Mouse (Mus musculus) MEL (cell line): ENCODE data around the gene Ikzf1. TPM values are rescaled to one million over a fixed set of nuclear protein-coding genes. Genes with fewer than 3 reads are reported as not detected.

Experiments used
- DNase-seq: peaks from one replicate; pipeline ENCODE4 v3.0.0; 2011; ENCODE audit warnings: low read depth, low spot score
- H3K27ac ChIP-seq: 2 replicates; pipeline ENCODE4 v1.5.1; 2012; ENCODE audit warnings: low read depth, mild to moderate bottlenecking, control low read depth, low read length, moderate library complexity; ENCODE audit not compliant: control insufficient read depth
- H3K27me3 ChIP-seq, 2 experiments: fragments of 150-350 bp in 1 of 2; sonication (generic) in 1 of 2; 2 replicates each; pipeline ENCODE4 v1.6.1; 2012; ENCODE audit warnings: low read length in 2 of 2, mild to moderate bottlenecking in 2 of 2, improper control_type of control experiment in 1 of 2, moderate library complexity in 1 of 2; ENCODE audit not compliant: insufficient read depth in 2 of 2, control insufficient read depth in 1 of 2
- H3K36me3 ChIP-seq, 2 experiments: 2 replicates each; pipeline ENCODE4 v1.6.1; 2012 to 2014; ENCODE audit warnings: low read length in 2 of 2, improper control_type of control experiment in 1 of 2, inconsistent platforms in 1 of 2, mild to moderate bottlenecking in 1 of 2; ENCODE audit not compliant: insufficient read depth in 2 of 2, control insufficient read depth in 1 of 2
- H3K4me1 ChIP-seq, 2 experiments: fragments of 150-350 bp in 1 of 2; sonication (generic) in 1 of 2; 2 replicates each; pipeline ENCODE4 v1.6.1; 2012; ENCODE audit warnings: low read length in 2 of 2, improper control_type of control experiment in 1 of 2, mild to moderate bottlenecking in 1 of 2; ENCODE audit not compliant: insufficient read depth in 2 of 2, control insufficient read depth in 1 of 2
- H3K4me3 ChIP-seq, 2 experiments: fragments of 150-350 bp in 1 of 2; sonication (generic) in 1 of 2; 2 replicates each; pipeline ENCODE4 v1.5.1; 2012; ENCODE audit warnings: low read depth in 2 of 2, low read length in 2 of 2, mild to moderate bottlenecking in 2 of 2, moderate library complexity in 2 of 2, control low read depth in 1 of 2, improper control_type of control experiment in 1 of 2; ENCODE audit not compliant: control insufficient read depth in 1 of 2, insufficient read depth in 1 of 2
- H3K79me2 ChIP-seq: 2 replicates; pipeline ENCODE4 v1.6.1; 2012; ENCODE audit warnings: mild to moderate bottlenecking, low read length, moderate library complexity; ENCODE audit not compliant: control insufficient read depth, poor library complexity, insufficient read depth
- H3K9ac ChIP-seq: 2 replicates; pipeline ENCODE4 v1.6.1; 2012; ENCODE audit warnings: low read depth, mild to moderate bottlenecking, control low read depth, low read length, moderate library complexity; ENCODE audit not compliant: control insufficient read depth, poor library complexity, severe bottlenecking
- H3K9me3 ChIP-seq: fragments of 150-350 bp; sonication (generic); replicated peaks from 2 replicates; pipeline ENCODE4 v1.6.1; 2012; ENCODE audit warnings: mild to moderate bottlenecking, low read length, improper control_type of control experiment, moderate library complexity; ENCODE audit not compliant: insufficient read depth
- CHD1 ChIP-seq: IDR thresholded peaks from 2 replicates; pipeline ENCODE4 v1.6.1; 2012; ENCODE audit warnings: low read depth, mild to moderate bottlenecking, inconsistent platforms, low read length, improper control_type of control experiment
- CTCF ChIP-seq, 3 experiments: IDR thresholded peaks in 2 of 3; conservative IDR thresholded peaks in 1 of 3; 2 replicates each; pipeline ENCODE4 v1.5.1; 2011 to 2012; ENCODE audit warnings: low read length in 3 of 3, low read depth in 2 of 3, mild to moderate bottlenecking in 2 of 3, improper control_type of control experiment in 1 of 3, inconsistent platforms in 1 of 3, mixed read lengths in 1 of 3, moderate library complexity in 1 of 3; ENCODE audit not compliant: control insufficient read depth in 1 of 3, insufficient read depth in 1 of 3, poor library complexity in 1 of 3, severe bottlenecking in 1 of 3
- ELF1 ChIP-seq: IDR thresholded peaks from 2 replicates; pipeline ENCODE4 v1.6.1; 2014; ENCODE audit warnings: low read depth, mild to moderate bottlenecking, inconsistent platforms, low read length, improper control_type of control experiment, moderate library complexity
- EP300 ChIP-seq, 2 experiments: IDR thresholded peaks; 2 replicates each; pipeline ENCODE4 v1.6.1; 2011; ENCODE audit warnings: improper control_type of control experiment in 2 of 2, low read length in 2 of 2, low read depth in 1 of 2, mild to moderate bottlenecking in 1 of 2
- ETS1 ChIP-seq: IDR thresholded peaks from 2 replicates; pipeline ENCODE4 v1.6.1; 2012; ENCODE audit warnings: low read depth, mild to moderate bottlenecking, inconsistent platforms, low read length, improper control_type of control experiment, moderate library complexity
- GATA1 ChIP-seq: IDR thresholded peaks from 2 replicates; pipeline ENCODE4 v1.6.1; 2011; ENCODE audit warnings: low read depth, low read length, improper control_type of control experiment
- JUND ChIP-seq: IDR thresholded peaks from 2 replicates; pipeline ENCODE4 v1.6.1; 2011; ENCODE audit warnings: low read depth, mild to moderate bottlenecking, improper control_type of control experiment, low read length
- KAT2A ChIP-seq: conservative IDR thresholded peaks from 2 replicates; pipeline ENCODE4 v1.6.1; 2012; ENCODE audit warnings: low read depth, low read length, improper control_type of control experiment, inconsistent platforms
- MAFK ChIP-seq: IDR thresholded peaks from 2 replicates; pipeline ENCODE4 v1.6.1; 2011; ENCODE audit warnings: low read depth, mild to moderate bottlenecking, low read length, improper control_type of control experiment, borderline replicate concordance
- MYC ChIP-seq: IDR thresholded peaks from 2 replicates; pipeline ENCODE4 v1.6.1; 2011; ENCODE audit warnings: low read depth, mild to moderate bottlenecking, low read length, improper control_type of control experiment, moderate library complexity
- NRF1 ChIP-seq: IDR thresholded peaks from 2 replicates; pipeline ENCODE4 v1.6.1; 2014; ENCODE audit warnings: low read depth, mild to moderate bottlenecking, inconsistent platforms, low read length, improper control_type of control experiment, moderate library complexity; ENCODE audit not compliant: poor library complexity, insufficient read depth, severe bottlenecking
- POLR2A ChIP-seq, 2 experiments: IDR thresholded peaks; 2 replicates each; pipeline ENCODE4 v1.6.1; 2011 to 2012; ENCODE audit warnings: low read length in 2 of 2, mild to moderate bottlenecking in 2 of 2, control low read depth in 1 of 2, improper control_type of control experiment in 1 of 2, low read depth in 1 of 2, moderate library complexity in 1 of 2; ENCODE audit not compliant: control insufficient read depth in 1 of 2, insufficient read depth in 1 of 2, poor library complexity in 1 of 2
- RAD21 ChIP-seq: IDR thresholded peaks from 2 replicates; pipeline ENCODE4 v1.6.1; 2011; ENCODE audit warnings: mild to moderate bottlenecking, low read depth, low read length, improper control_type of control experiment
- RCOR1 ChIP-seq: IDR thresholded peaks from 2 replicates; pipeline ENCODE4 v1.6.1; 2012; ENCODE audit warnings: low read depth, mild to moderate bottlenecking, inconsistent platforms, low read length, improper control_type of control experiment
- SIN3A ChIP-seq: IDR thresholded peaks from 2 replicates; pipeline ENCODE4 v1.6.1; 2012; ENCODE audit warnings: low read length, improper control_type of control experiment, inconsistent platforms
- SMC3 ChIP-seq: IDR thresholded peaks from 2 replicates; pipeline ENCODE4 v1.6.1; 2011; ENCODE audit warnings: low read depth, low read length, improper control_type of control experiment
- TAL1 ChIP-seq: IDR thresholded peaks from 2 replicates; pipeline ENCODE4 v1.6.1; 2012; ENCODE audit warnings: mild to moderate bottlenecking, inconsistent platforms, low read length, moderate library complexity, mixed read lengths
- TBP ChIP-seq: IDR thresholded peaks from 2 replicates; pipeline ENCODE4 v1.8.0; 2011; ENCODE audit warnings: low read depth, low read length, improper control_type of control experiment
- TCF12 ChIP-seq: IDR thresholded peaks from 2 replicates; pipeline ENCODE4 v1.6.1; 2014; ENCODE audit warnings: low read depth, mild to moderate bottlenecking, inconsistent platforms, low read length, improper control_type of control experiment, moderate library complexity
- UBTF ChIP-seq: IDR thresholded peaks from 2 replicates; pipeline ENCODE4 v1.6.1; 2012; ENCODE audit warnings: low read depth, mild to moderate bottlenecking, inconsistent platforms, low read length, improper control_type of control experiment, moderate library complexity, borderline replicate concordance; ENCODE audit not compliant: insufficient read depth
- ZC3H11A ChIP-seq: IDR thresholded peaks from 2 replicates; pipeline ENCODE4 v1.6.1; 2012; ENCODE audit warnings: low read depth, mild to moderate bottlenecking, inconsistent platforms, low read length, improper control_type of control experiment
- ZKSCAN1 ChIP-seq: IDR thresholded peaks from 2 replicates; pipeline ENCODE4 v1.6.1; 2012; ENCODE audit warnings: low read depth, mild to moderate bottlenecking, inconsistent platforms, low read length, improper control_type of control experiment, moderate library complexity
- ZMIZ1 ChIP-seq: IDR thresholded peaks from 2 replicates; pipeline ENCODE4 v1.6.1; 2012; ENCODE audit warnings: low read depth, mild to moderate bottlenecking, inconsistent platforms, low read length, improper control_type of control experiment, moderate library complexity
- ZNF384 ChIP-seq: IDR thresholded peaks from 2 replicates; pipeline ENCODE4 v1.6.1; 2012; ENCODE audit warnings: low read depth, mild to moderate bottlenecking, inconsistent platforms, low read length, improper control_type of control experiment
- polyA plus RNA-seq, 2 experiments: library from polyadenylated mRNA; stranded (reverse) in 1 of 2; unstranded in 1 of 2; fragments of >175 nt in 1 of 2; fragments of >200 nt in 1 of 2; gene quantifications; 2 replicates each; pipeline versions ENCODE4 v1.2.1 to v1.2.4; 2012; ENCODE audit warnings: low replicate concordance in 2 of 2, low read depth in 1 of 2; ENCODE audit not compliant: insufficient read length in 2 of 2, insufficient read depth in 1 of 2, missing spikeins in 1 of 2
- total RNA-seq: library from RNA; depleted of rRNA; stranded (reverse); fragments of 300-350 nt; gene quantifications from 2 replicates; pipeline ENCODE4 v1.2.3, GENCODE M21; 2012

Ikzf1 gene
- total and polyA plus RNA-seq, 3 experiments: 28.0 to 128 (median 90.6) TPM

DNA sequence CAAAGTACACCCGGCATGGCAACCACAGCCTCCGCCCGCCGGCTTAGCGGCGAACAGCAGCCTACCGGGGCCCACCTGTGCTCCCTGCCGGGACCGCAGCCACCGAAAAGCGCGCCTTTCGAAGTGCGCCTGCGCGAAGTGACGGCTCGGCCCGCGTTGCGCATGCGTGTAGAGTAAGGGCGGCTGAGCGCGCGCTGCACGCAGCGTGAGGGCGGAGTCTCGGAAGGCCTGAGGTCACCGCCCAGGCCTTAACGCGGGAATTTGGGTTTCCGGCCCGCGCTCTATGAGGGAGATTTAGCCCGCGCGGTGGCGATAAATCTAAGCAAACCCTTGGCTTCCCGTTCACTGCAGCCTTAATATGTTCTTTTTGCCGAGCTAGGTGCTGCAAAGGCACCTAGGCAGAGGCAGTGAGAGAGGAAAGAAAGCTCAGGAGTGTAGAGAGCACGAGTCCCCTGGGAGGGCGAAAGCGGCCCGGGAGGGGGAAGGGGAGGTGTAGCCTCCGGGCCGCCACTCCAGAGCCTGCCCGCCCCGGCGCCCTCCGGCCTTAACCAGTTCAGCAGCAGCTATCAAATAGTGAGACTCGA, 124.1 kb downstream of the Ikzf1 start, which contains the start of gene Fignl1 (continued):
- 0 out of 2 replicates have a peak, but pooled peaks have one; percentile 57 for TF ChIP-seq ZMIZ1
- no peak; the same call in 1 of the 2 replicates for TF ChIP-seq ETS1
- no peak for TF ChIP-seq ELF1

DNA sequence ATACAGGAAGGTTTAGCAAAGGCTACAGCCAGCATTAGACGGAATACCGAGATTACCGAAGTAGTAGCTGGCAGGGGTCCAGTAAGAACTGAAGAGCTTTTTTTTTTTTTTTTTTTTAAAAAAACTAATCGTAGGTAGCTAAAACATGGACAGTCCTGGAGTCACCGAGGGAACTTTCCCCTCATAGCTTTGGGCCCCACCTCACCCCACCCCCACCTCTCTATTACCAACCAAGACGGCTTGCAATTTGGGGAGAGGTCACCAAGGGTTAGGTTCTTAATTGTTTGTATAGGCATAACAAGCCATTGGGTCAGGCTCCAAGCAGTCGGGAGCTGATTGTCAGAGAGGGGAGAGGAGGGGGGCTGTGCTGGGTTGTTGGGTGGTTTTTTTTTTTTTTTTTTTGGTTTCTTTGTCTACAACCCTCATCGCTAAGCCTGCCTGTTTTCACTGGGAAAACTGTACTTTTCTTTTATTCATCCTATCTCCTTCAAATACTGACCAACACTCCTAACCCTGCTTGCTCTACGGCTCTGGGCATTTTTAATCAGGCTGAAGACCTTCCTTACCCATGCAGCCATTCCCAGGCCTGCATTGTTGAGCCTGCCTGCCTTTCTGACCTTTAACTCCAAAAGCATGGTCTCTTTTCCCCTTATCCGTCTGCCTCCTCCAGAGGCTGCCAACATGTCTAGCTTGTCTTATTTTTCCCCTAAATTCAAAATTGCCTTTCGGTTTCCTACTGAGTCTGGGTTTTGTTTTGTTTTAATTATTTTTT, 124.8 kb downstream of the Ikzf1 start:
- TF ChIP-seq ETS1 (0 out of 2 replicates have a peak, but pooled peaks have one; percentile 35), ZKSCAN1 (peak; percentile 53; the same call in 1 of the 2 replicates), KAT2A (no peak), CHD1 (peak; percentile 79; the same call in 1 of the 2 replicates), RCOR1 (peak; percentile 79), ZC3H11A (no peak), MYC (0 out of 2 replicates have a peak, but pooled peaks have one; percentile 5), ZNF384 (peak; percentile 95), TAL1 (no peak), SIN3A (peak; percentile 45; the same call in 1 of the 2 replicates)
- H3K4me1 ChIP-seq: peaks cover 5% of the 10 kb centered on the region in 2 experiments
- H3K9me3 ChIP-seq: no peaks in the 10 kb centered on the region
- peaks cover 3 to 23% of the 10 kb centered on the region in 2 experiments for H3K36me3 ChIP-seq
- DNase-seq: no peak
- H3K27ac ChIP-seq: peak overlapping the region; percentile 97
- peaks cover 16% of the 10 kb centered on the region for H3K79me2 ChIP-seq
- peak overlapping the region; percentile 91 for H3K9ac ChIP-seq
- peak overlapping the region; percentile 13 to 76 for H3K4me3 ChIP-seq
- H3K27me3 ChIP-seq: no peaks in the 10 kb centered on the region

DNA sequence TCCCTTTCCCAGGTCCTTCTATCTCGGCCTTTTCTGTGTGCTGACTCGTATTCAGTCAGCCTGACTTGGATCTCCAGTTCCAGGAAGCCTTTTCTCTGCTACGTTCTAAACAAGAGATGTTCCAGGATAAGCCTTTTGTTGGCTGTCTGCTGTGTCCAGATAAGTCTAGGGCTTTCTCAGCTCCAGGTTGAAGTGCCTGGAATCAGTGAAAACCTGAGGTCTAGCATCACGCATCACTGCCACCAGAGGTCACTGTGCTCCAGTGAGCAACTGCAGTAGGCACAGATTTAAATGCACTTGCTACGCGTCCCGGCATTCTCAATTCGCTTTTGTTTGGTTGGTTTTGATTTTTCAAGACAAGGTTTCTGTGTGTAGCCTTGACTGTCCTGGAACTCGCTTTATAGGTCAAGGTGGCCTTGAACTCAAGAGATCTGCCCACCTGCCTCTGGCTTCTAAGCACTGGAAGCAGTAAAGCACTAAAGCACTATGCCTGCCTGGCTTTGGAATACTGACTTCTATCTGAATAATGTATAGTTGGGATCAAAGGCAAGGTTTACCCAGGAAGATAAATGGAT, 127.2 kb downstream of the Ikzf1 start:
- DNase-seq: peak; percentile 93
- TF ChIP-seq EP300 (IDR thresholded peaks at IDR 0.05; ENCODE audit: low read depth in 1 of 2, low read length in 2 of 2) (peak; percentile 76 to 78; a peak in 3 of 4 replicates), CTCF (IDR thresholded peaks at IDR 0.05 in 2 of 3, conservative IDR thresholded peaks at IDR 0.05 in 1 of 3; ENCODE audit: control insufficient read depth in 1 of 3, insufficient read depth in 1 of 3, low read depth in 2 of 3, low read length in 3 of 3, poor library complexity in 1 of 3, severe bottlenecking in 1 of 3) (peak; percentile 95 to 99 (median 98)), ETS1 (0 out of 2 replicates have a peak, but pooled peaks have one; percentile 10), GATA1 (peak; percentile 78), TBP (peak; percentile 36; the same call in 1 of the 2 replicates), POLR2A (IDR thresholded peaks at IDR 0.05; ENCODE audit: control insufficient read depth in 1 of 2, insufficient read depth in 1 of 2, low read depth in 1 of 2, low read length in 2 of 2, poor library complexity in 1 of 2) (no peak), TCF12 (peak; percentile 80; the same call in 1 of the 2 replicates), MYC (0 out of 2 replicates have a peak, but pooled peaks have one; percentile 25), RCOR1 (peak; percentile 95), SMC3 (peak; percentile 99), MAFK (no peak), UBTF (no peak), JUND (no peak), ZNF384 (peak; percentile 56), TAL1 (peak; percentile 72), NRF1 (no peak), RAD21 (peak; percentile 93), ZC3H11A (peak; percentile 91)
- peaks cover 13 to 17% of the 10 kb centered on the region in 2 experiments for H3K4me1 ChIP-seq
- H3K36me3 ChIP-seq: peaks cover 0 to 28% of the 10 kb centered on the region in 2 experiments; a peak in 2 of 4 replicates
- no peaks in the 10 kb centered on the region for H3K27me3 ChIP-seq
- H3K27ac ChIP-seq: no peak overlapping the region
- no peak overlapping the region for H3K4me3 ChIP-seq
- no peaks in the 10 kb centered on the region for H3K9me3 ChIP-seq
- no peak overlapping the region for H3K9ac ChIP-seq
- peaks cover 13% of the 10 kb centered on the region for H3K79me2 ChIP-seq
